Mouse (Mus musculus): ENCODE measurements around the gene Daam1.

DNA sequence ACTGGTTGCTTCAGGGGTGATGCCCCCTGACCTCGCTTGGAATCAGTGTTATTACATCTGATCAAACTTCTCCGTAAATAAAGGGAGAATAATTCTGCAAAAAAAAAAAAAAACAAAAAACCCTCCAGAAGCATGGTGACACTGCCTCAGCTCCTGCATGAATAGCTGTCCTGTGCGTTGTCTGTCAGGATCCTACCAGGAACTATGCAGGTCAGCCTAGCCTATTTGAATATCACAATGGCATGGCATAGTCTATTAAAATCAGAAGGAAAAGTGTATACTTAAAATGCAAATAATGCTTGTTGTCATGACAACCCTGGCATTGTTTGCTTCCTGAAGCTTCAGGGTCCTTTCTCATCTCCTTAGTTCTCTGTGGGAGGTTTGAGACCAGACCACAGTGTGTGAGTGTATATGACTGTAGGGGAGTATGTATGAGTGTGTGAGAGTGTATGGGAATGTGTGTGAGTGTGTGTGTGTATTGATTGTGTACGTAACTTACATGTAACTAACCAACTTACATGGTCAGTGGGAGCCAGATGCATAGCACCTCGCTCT, 92.0 kb downstream of the Daam1 start:
- TF ChIP-seq TCF12 (IDR thresholded peaks at IDR 0.05; ENCODE audit: insufficient read depth, poor library complexity, severe bottlenecking) (no peak), POLR2A (IDR thresholded peaks at IDR 0.05; ENCODE audit: insufficient read length, low read depth) (no peak), E2F4 (IDR thresholded peaks at IDR 0.05; ENCODE audit: insufficient read depth) (no peak), USF1 (IDR thresholded peaks at IDR 0.05; ENCODE audit: low read depth) (no peak), POLR2AphosphoS2 (IDR thresholded peaks at IDR 0.05; ENCODE audit: insufficient read length, low read depth) (no peak), CEBPB (IDR thresholded peaks at IDR 0.05; ENCODE audit: insufficient read depth, poor library complexity, severe bottlenecking) (no peak), MYOD1 (IDR thresholded peaks at IDR 0.05; ENCODE audit: control insufficient read depth in 1 of 3, insufficient read length in 2 of 3, low read depth in 2 of 3) (no peak), MAX (IDR thresholded peaks at IDR 0.05; ENCODE audit: low read depth) (no peak)
